Comparison of ENCODE assay signal across 8 mouse cellular contexts in the genomic region with DNA sequence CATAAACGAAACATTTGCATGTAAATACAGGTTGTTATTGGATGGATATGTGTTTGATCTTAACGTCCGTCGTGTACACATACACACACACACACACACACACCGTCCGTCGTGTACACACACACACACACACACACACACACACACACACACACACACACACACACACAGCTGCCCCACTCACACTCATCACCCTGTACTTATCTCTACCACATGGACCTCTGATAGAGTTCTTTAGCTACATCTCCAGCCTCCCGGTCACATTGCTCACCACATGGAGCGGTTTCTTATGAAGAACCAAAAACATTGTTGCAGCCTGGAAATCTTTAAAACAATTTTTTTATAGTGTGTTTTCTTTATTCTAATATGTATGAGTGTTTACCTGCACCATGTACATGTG. TPM values are rescaled to one million over a fixed set of nuclear protein-coding genes. Genes with fewer than 3 reads are reported as not detected.
DNase-seq lines count a peak whose midpoint lies in the region; ATAC-seq and TF ChIP-seq lines count a peak whose summit lies in the region.

No protein-coding gene starts in this region.

- peaks cover 44% of the 10 kb centered on the region for H3K4me1 ChIP-seq in heart, embryonic 10.5 days
- H3K4me1 ChIP-seq in ES-Bruce4 (ENCODE audit: control insufficient read depth, insufficient read depth, low read length), result peaks cover 3% of the 10 kb centered on the region
- peaks cover 62% of the 10 kb centered on the region for H3K4me1 ChIP-seq in hindbrain, embryonic 10.5 days (replicated peaks)
- H3K4me1 ChIP-seq in liver, postnatal 0 days (ENCODE audit: insufficient read depth), result peaks cover 13% of the 10 kb centered on the region

- H3K4me2 ChIP-seq in liver, postnatal 0 days (ENCODE audit: low read depth, low read length), result peak overlapping the region; percentile 78

- peaks cover 5% of the 10 kb centered on the region; the same call in 1 of the 2 replicates for H3K36me3 ChIP-seq in heart, embryonic 10.5 days
- no peaks in the 10 kb centered on the region for H3K36me3 ChIP-seq in ES-Bruce4 (ENCODE audit: control insufficient read depth, insufficient read depth, low read length, poor library complexity, severe bottlenecking)
- H3K36me3 ChIP-seq in hindbrain, embryonic 10.5 days, result peaks cover 13% of the 10 kb centered on the region; the same call in 1 of the 2 replicates
- H3K36me3 ChIP-seq in liver, postnatal 0 days (replicated peaks; ENCODE audit: insufficient read depth, low read length), result no peaks in the 10 kb centered on the region

- DNase-seq in heart, embryonic 10.5 days (ENCODE audit: low spot score), result no peak
- no peak for DNase-seq in heart, adult 9 months (ENCODE audit: low spot score in 2 of 2)
- DNase-seq in hindbrain, embryonic 10.5 days (ENCODE audit: low spot score), result no peak
- no peak for DNase-seq in liver, postnatal 0 days
- DNase-seq in right cerebral cortex, postnatal 4 days, result no peak
- DNase-seq in adrenal gland, postnatal 14 days, result no peak
- DNase-seq in cerebellum, adult 18-20 months, result no peak

- WGBS in heart, embryonic 10.5 days, result 19% methylated on average over 9 of the region's 9 CpGs
- 32% methylated on average over 9 of the region's 9 CpGs for WGBS in hindbrain, embryonic 10.5 days
- 22% methylated on average over 9 of the region's 9 CpGs for WGBS in liver, postnatal 0 days (ENCODE audit: insufficient replicate concordance)

- peak; percentile 22 for ATAC-seq in liver, postnatal 0 days

- peaks cover 7% of the 10 kb centered on the region; the same call in 1 of the 2 replicates for H3K27me3 ChIP-seq in heart, embryonic 10.5 days (ENCODE audit: insufficient read depth, poor library complexity, severe bottlenecking)
- no peaks in the 10 kb centered on the region for H3K27me3 ChIP-seq in ES-Bruce4 (ENCODE audit: control insufficient read depth, insufficient read depth, low read length, poor library complexity, severe bottlenecking)
- H3K27me3 ChIP-seq in hindbrain, embryonic 10.5 days (ENCODE audit: insufficient read depth, poor library complexity, severe bottlenecking), result peaks cover 10% of the 10 kb centered on the region; the same call in 1 of the 2 replicates
- H3K27me3 ChIP-seq in liver, postnatal 0 days (ENCODE audit: insufficient read depth, low read length), result no peaks in the 10 kb centered on the region

- no peak for TF ChIP-seq CTCF in ES-Bruce4 (IDR thresholded peaks at IDR 0.05; ENCODE audit: low read depth, low read length)
- TF ChIP-seq CTCF in liver, postnatal 0 days (IDR thresholded peaks at IDR 0.05; ENCODE audit: low read depth), result no peak

- H3K9ac ChIP-seq in ES-Bruce4 (ENCODE audit: low read depth, poor library complexity, severe bottlenecking), result no peak overlapping the region
- peak overlapping the region; percentile 70 for H3K9ac ChIP-seq in liver, postnatal 0 days (replicated peaks)

- no peak for TF ChIP-seq EP300 in ES-Bruce4 (IDR thresholded peaks at IDR 0.05; ENCODE audit: insufficient read depth, low read depth, low read length)
- no peak for TF ChIP-seq EP300 in liver, postnatal 0 days (IDR thresholded peaks at IDR 0.05; ENCODE audit: low read depth)

- TF ChIP-seq POLR2A in ES-Bruce4 (IDR thresholded peaks at IDR 0.05; ENCODE audit: insufficient read depth, low read length), result no peak

- H3K27ac ChIP-seq in heart, embryonic 10.5 days, result peak overlapping the region; percentile 97
- H3K27ac ChIP-seq in ES-Bruce4 (ENCODE audit: insufficient read depth, low read length), result 0 out of 2 replicates have a peak overlapping the region, but pooled peaks have one; percentile 1
- H3K27ac ChIP-seq in hindbrain, embryonic 10.5 days, result peak overlapping the region; percentile 97
- peak overlapping the region; percentile 62; the same call in 1 of the 2 replicates for H3K27ac ChIP-seq in liver, postnatal 0 days (ENCODE audit: low read depth)

- peak overlapping the region; percentile 88 for H3K4me3 ChIP-seq in heart, embryonic 10.5 days
- H3K4me3 ChIP-seq in ES-Bruce4 (ENCODE audit: low read depth, low read length), result no peak overlapping the region
- peak overlapping the region; percentile 79 for H3K4me3 ChIP-seq in hindbrain, embryonic 10.5 days
- H3K4me3 ChIP-seq in liver, postnatal 0 days (ENCODE audit: low read depth, low read length), result peak overlapping the region; percentile 79

- no peaks in the 10 kb centered on the region for H3K9me3 ChIP-seq in heart, embryonic 10.5 days
- H3K9me3 ChIP-seq in ES-Bruce4 (replicated peaks; ENCODE audit: control insufficient read depth, insufficient read depth, low read length, poor library complexity, severe bottlenecking), result no peaks in the 10 kb centered on the region
- H3K9me3 ChIP-seq in hindbrain, embryonic 10.5 days, result no peaks in the 10 kb centered on the region
- H3K9me3 ChIP-seq in liver, postnatal 0 days (ENCODE audit: low read length), result no peaks in the 10 kb centered on the region

RNA-seq across cellular contexts. Expression of a gene that starts 0.5 kb away (rescaled TPM):
- 393 and 440 TPM in 2 replicates for polyA plus RNA-seq in heart, embryonic 10.5 days (2016; fragmentation: Nextera tagmentation; extraction: Ambion mirVana)
- polyA plus RNA-seq in ES-Bruce4 (2011; ENCODE audit: insufficient read depth, insufficient read length, low read depth, missing spikeins), result 138 and 155 TPM in 2 replicates
- polyA plus RNA-seq in hindbrain, embryonic 10.5 days (2016; fragmentation: Nextera tagmentation; extraction: Ambion mirVana), result 395 and 442 TPM in 2 replicates
- polyA plus RNA-seq in liver, postnatal 0 days (2015; fragmentation: Nextera tagmentation; extraction: Ambion mirVana), result 101 and 107 TPM in 2 replicates
- 162 and 182 TPM in 2 replicates for total RNA-seq in adrenal gland, postnatal 14 days (2021)

RNA-seq across cellular contexts. Expression of a gene that starts 33.4 kb away (rescaled TPM):
- polyA plus RNA-seq in heart, embryonic 10.5 days (2016; fragmentation: Nextera tagmentation; extraction: Ambion mirVana), result 0.05 and 0.10 TPM in 2 replicates
- not detected in 2 replicates for polyA plus RNA-seq in ES-Bruce4 (2011; ENCODE audit: insufficient read depth, insufficient read length, low read depth, missing spikeins)
- polyA plus RNA-seq in hindbrain, embryonic 10.5 days (2016; fragmentation: Nextera tagmentation; extraction: Ambion mirVana), result 0.06 and 0.31 TPM in 2 replicates
- polyA plus RNA-seq in liver, postnatal 0 days (2015; fragmentation: Nextera tagmentation; extraction: Ambion mirVana), result 0.06 and 0.34 TPM in 2 replicates
- 0.53 and 0.56 TPM in 2 replicates for total RNA-seq in adrenal gland, postnatal 14 days (2021)

Comparison
In these comparisons a context has a peak if more than half of its experiments do, and no peak if none do; other contexts are left out.
1. H3K27ac ChIP-seq: peak in every context shown above with its lines; median percentile 97 in heart, embryonic 10.5 days; 97 in hindbrain, embryonic 10.5 days; 62 in liver, postnatal 0 days; 1 in ES-Bruce4.